Mouse (Mus musculus): Measurements from ENCODE around the gene Cmtr2. TPM values are rescaled to one million over a fixed set of nuclear protein-coding genes. Genes with fewer than 3 reads are reported as not detected.

Gene Cmtr2
- polyA plus RNA-seq (2015; fragmentation: Nextera tagmentation; extraction: Ambion mirVana): 5.7 and 6.4 TPM in 2 replicates

GRCm38 (mm10) chr8:110215365-110215764, at the start of gene Cmtr2:
TSS of gene Cmtr2 (plus strand) at chr8:110215665.
- Histone ChIP-seq H3K9me3 (replicated peaks; ENCODE audit: control insufficient read depth, low read length) (no peaks in the 10 kb centered on the region), H3K27me3 (ENCODE audit: control insufficient read depth, insufficient read depth, low read length) (peaks cover 4% of the 10 kb centered on the region; the same call in 1 of the 2 replicates), H3K9ac (ENCODE audit: low read length) (no peak within 1 kb of the TSS), H3K4me1 (ENCODE audit: control insufficient read depth, insufficient read depth, low read length) (peaks cover 8% of the 10 kb centered on the region), H3K4me2 (ENCODE audit: low read depth, low read length) (no peak within 1 kb of the TSS), H3K36me3 (ENCODE audit: control insufficient read depth, insufficient read depth) (no peaks in the 10 kb centered on the region), H3K27ac (ENCODE audit: low read length) (no peak within 1 kb of the TSS), H3K4me3 (ENCODE audit: low read length) (no peak within 1 kb of the TSS)
- 62% methylated on average over 7 of the region's 7 CpGs for WGBS
- ATAC-seq (replicated peaks; ENCODE audit: extremely low read depth, insufficient read depth, low FRiP score): no peak

GRCm38 (mm10) chr8:110166270-110166669, 49.2 kb upstream of the Cmtr2 start:
- ATAC-seq (replicated peaks; ENCODE audit: extremely low read depth, insufficient read depth, low FRiP score): no peak
- 67% methylated on average over 8 of the region's 8 CpGs for WGBS
- H3K27me3 ChIP-seq (ENCODE audit: control insufficient read depth, insufficient read depth, low read length): peaks cover 35% of the 10 kb centered on the region

GRCm38 (mm10) chr8:110168046-110168445, 47.4 kb upstream of the Cmtr2 start, which contains the start of gene Calb2:
TSS of gene Calb2 (minus strand) at chr8:110168210.
- Histone ChIP-seq H3K27ac (ENCODE audit: low read length) (no peak within 1 kb of the TSS), H3K4me1 (ENCODE audit: control insufficient read depth, insufficient read depth, low read length) (no peaks in the 10 kb centered on the region), H3K9ac (ENCODE audit: low read length) (no peak within 1 kb of the TSS), H3K36me3 (ENCODE audit: control insufficient read depth, insufficient read depth) (no peaks in the 10 kb centered on the region), H3K9me3 (replicated peaks; ENCODE audit: control insufficient read depth, low read length) (no peaks in the 10 kb centered on the region; the same call in 1 of the 2 replicates), H3K27me3 (ENCODE audit: control insufficient read depth, insufficient read depth, low read length) (peaks cover 35% of the 10 kb centered on the region), H3K4me2 (ENCODE audit: low read depth, low read length) (no peak within 1 kb of the TSS), H3K4me3 (ENCODE audit: low read length) (no peak within 1 kb of the TSS)
- ATAC-seq (replicated peaks; ENCODE audit: extremely low read depth, insufficient read depth, low FRiP score): no peak; the same call in 1 of the 2 replicates
- 2% methylated on average over 33 of the region's 33 CpGs for WGBS

More at GRCm38 (mm10) chr8:110166270-110166669, 49.2 kb upstream of the Cmtr2 start:
- Histone ChIP-seq H3K9me3 (replicated peaks; ENCODE audit: control insufficient read depth, low read length) (no peaks in the 10 kb centered on the region; the same call in 1 of the 2 replicates), H3K4me3 (ENCODE audit: low read length) (no peak overlapping the region), H3K27ac (ENCODE audit: low read length) (no peak overlapping the region), H3K36me3 (ENCODE audit: control insufficient read depth, insufficient read depth) (no peaks in the 10 kb centered on the region), H3K9ac (ENCODE audit: low read length) (no peak overlapping the region), H3K4me2 (ENCODE audit: low read depth, low read length) (no peak overlapping the region), H3K4me1 (ENCODE audit: control insufficient read depth, insufficient read depth, low read length) (no peaks in the 10 kb centered on the region)

- no peak overlapping the region for H3K4me3 ChIP-seq (ENCODE audit: low read length)
- peaks cover 28% of the 10 kb centered on the region for H3K27me3 ChIP-seq (ENCODE audit: control insufficient read depth, insufficient read depth, low read length)
- 62% methylated on average over 6 of the region's 6 CpGs for WGBS
- ATAC-seq (replicated peaks; ENCODE audit: extremely low read depth, insufficient read depth, low FRiP score): no peak
- H3K4me1 ChIP-seq (ENCODE audit: control insufficient read depth, insufficient read depth, low read length): 0 out of 2 replicates have a peak, but pooled peaks cover under 1% of the 10 kb centered on the region
- no peaks in the 10 kb centered on the region; the same call in 1 of the 2 replicates for H3K9me3 ChIP-seq (replicated peaks; ENCODE audit: control insufficient read depth, low read length)
- no peak overlapping the region for H3K9ac ChIP-seq (ENCODE audit: low read length)
- no peak overlapping the region for H3K4me2 ChIP-seq (ENCODE audit: low read depth, low read length)
- no peak overlapping the region for H3K27ac ChIP-seq (ENCODE audit: low read length)
- H3K36me3 ChIP-seq (ENCODE audit: control insufficient read depth, insufficient read depth): no peaks in the 10 kb centered on the region
These were observed 43.3 kb upstream of the Cmtr2 start for GRCm38 (mm10) chr8:110172161-110172560.

- H3K9me3 ChIP-seq (replicated peaks; ENCODE audit: control insufficient read depth, low read length): no peaks in the 10 kb centered on the region
- peaks cover 12% of the 10 kb centered on the region for H3K27me3 ChIP-seq (ENCODE audit: control insufficient read depth, insufficient read depth, low read length)
- no peaks in the 10 kb centered on the region for H3K36me3 ChIP-seq (ENCODE audit: control insufficient read depth, insufficient read depth)
- H3K4me2 ChIP-seq (ENCODE audit: low read depth, low read length): no peak overlapping the region
- ATAC-seq (replicated peaks; ENCODE audit: extremely low read depth, insufficient read depth, low FRiP score): no peak
- peaks cover 5% of the 10 kb centered on the region; the same call in 1 of the 2 replicates for H3K4me1 ChIP-seq (ENCODE audit: control insufficient read depth, insufficient read depth, low read length)
- H3K27ac ChIP-seq (ENCODE audit: low read length): no peak overlapping the region
- WGBS: 86% methylated on average over 4 of the region's 4 CpGs
- no peak overlapping the region for H3K4me3 ChIP-seq (ENCODE audit: low read length)
- H3K9ac ChIP-seq (ENCODE audit: low read length): no peak overlapping the region
These were observed 40.6 kb upstream of the Cmtr2 start for GRCm38 (mm10) chr8:110174826-110175225.

- H3K4me2 ChIP-seq (ENCODE audit: low read depth, low read length): peak overlapping the region; percentile 29
- H3K27ac ChIP-seq (ENCODE audit: low read length): no peak overlapping the region
- peaks cover 5% of the 10 kb centered on the region; the same call in 1 of the 2 replicates for H3K4me1 ChIP-seq (ENCODE audit: control insufficient read depth, insufficient read depth, low read length)
- 12% methylated on average over 22 of the region's 22 CpGs for WGBS
- ATAC-seq (replicated peaks; ENCODE audit: extremely low read depth, insufficient read depth, low FRiP score): no peak
- no peaks in the 10 kb centered on the region for H3K9me3 ChIP-seq (replicated peaks; ENCODE audit: control insufficient read depth, low read length)
- H3K27me3 ChIP-seq (ENCODE audit: control insufficient read depth, insufficient read depth, low read length): peaks cover 9% of the 10 kb centered on the region
- no peak overlapping the region for H3K9ac ChIP-seq (ENCODE audit: low read length)
- no peaks in the 10 kb centered on the region for H3K36me3 ChIP-seq (ENCODE audit: control insufficient read depth, insufficient read depth)
- no peak overlapping the region for H3K4me3 ChIP-seq (ENCODE audit: low read length)
These were observed 37.9 kb upstream of the Cmtr2 start for GRCm38 (mm10) chr8:110177359-110178155.

GRCm38 (mm10) chr8:110182735-110183367, 32.6 kb upstream of the Cmtr2 start:
- H3K36me3 ChIP-seq (ENCODE audit: control insufficient read depth, insufficient read depth): no peaks in the 10 kb centered on the region
- H3K9me3 ChIP-seq (replicated peaks; ENCODE audit: control insufficient read depth, low read length): no peaks in the 10 kb centered on the region
- no peak for ATAC-seq (replicated peaks; ENCODE audit: extremely low read depth, insufficient read depth, low FRiP score)
- peaks cover 7% of the 10 kb centered on the region; the same call in 1 of the 2 replicates for H3K27me3 ChIP-seq (ENCODE audit: control insufficient read depth, insufficient read depth, low read length)
- H3K4me1 ChIP-seq (ENCODE audit: control insufficient read depth, insufficient read depth, low read length): no peaks in the 10 kb centered on the region
- H3K4me2 ChIP-seq (ENCODE audit: low read depth, low read length): no peak overlapping the region
- H3K27ac ChIP-seq (ENCODE audit: low read length): no peak overlapping the region
- 74% methylated on average over 11 of the region's 11 CpGs for WGBS
- no peak overlapping the region for H3K9ac ChIP-seq (ENCODE audit: low read length)
- H3K4me3 ChIP-seq (ENCODE audit: low read length): no peak overlapping the region

GRCm38 (mm10) chr8:110183748-110184147, 31.7 kb upstream of the Cmtr2 start:
- Histone ChIP-seq H3K4me2 (ENCODE audit: low read depth, low read length) (no peak overlapping the region), H3K9ac (ENCODE audit: low read length) (no peak overlapping the region)

GRCm38 (mm10) chr8:110185538-110185937, 29.9 kb upstream of the Cmtr2 start:
- Histone ChIP-seq H3K4me1 (ENCODE audit: control insufficient read depth, insufficient read depth, low read length) (no peaks in the 10 kb centered on the region), H3K4me2 (ENCODE audit: low read depth, low read length) (no peak overlapping the region), H3K9ac (ENCODE audit: low read length) (no peak overlapping the region), H3K9me3 (replicated peaks; ENCODE audit: control insufficient read depth, low read length) (no peaks in the 10 kb centered on the region), H3K27ac (ENCODE audit: low read length) (no peak overlapping the region), H3K4me3 (ENCODE audit: low read length) (no peak overlapping the region), H3K27me3 (ENCODE audit: control insufficient read depth, insufficient read depth, low read length) (no peaks in the 10 kb centered on the region), H3K36me3 (ENCODE audit: control insufficient read depth, insufficient read depth) (no peaks in the 10 kb centered on the region)
- 73% methylated on average over 4 of the region's 4 CpGs for WGBS
- ATAC-seq (replicated peaks; ENCODE audit: extremely low read depth, insufficient read depth, low FRiP score): no peak

More at GRCm38 (mm10) chr8:110183748-110184147, 31.7 kb upstream of the Cmtr2 start:
- H3K27ac ChIP-seq (ENCODE audit: low read length): no peak overlapping the region
- ATAC-seq (replicated peaks; ENCODE audit: extremely low read depth, insufficient read depth, low FRiP score): no peak
- H3K36me3 ChIP-seq (ENCODE audit: control insufficient read depth, insufficient read depth): no peaks in the 10 kb centered on the region
- peaks cover 4% of the 10 kb centered on the region; the same call in 1 of the 2 replicates for H3K27me3 ChIP-seq (ENCODE audit: control insufficient read depth, insufficient read depth, low read length)
- no peaks in the 10 kb centered on the region for H3K4me1 ChIP-seq (ENCODE audit: control insufficient read depth, insufficient read depth, low read length)
- WGBS: 22% methylated on average over 11 of the region's 11 CpGs
- no peaks in the 10 kb centered on the region for H3K9me3 ChIP-seq (replicated peaks; ENCODE audit: control insufficient read depth, low read length)
- H3K4me3 ChIP-seq (ENCODE audit: low read length): no peak overlapping the region
